Mouse (Mus musculus) bone marrow, adult 2 months (tissue): Measurements from ENCODE around the gene Rbm17. TPM values are rescaled to one million over a fixed set of nuclear protein-coding genes. Genes with fewer than 3 reads are reported as not detected.
A peak's percentile ranks its signal among the peaks of the same experiment; 100 is the strongest.

Experiments used
- H3K27ac ChIP-seq: fragments of 200-500 bp; 2 replicates; pipeline ENCODE4 v1.5.1; 2012; ENCODE audit warnings: low read depth, mild to moderate bottlenecking, control low read depth, inconsistent platforms, low read length; ENCODE audit not compliant: control insufficient read depth, poor library complexity, insufficient read depth
- H3K4me1 ChIP-seq: fragments of 200-500 bp; 2 replicates; pipeline ENCODE4 v1.6.1; 2011; ENCODE audit warnings: low read length; ENCODE audit not compliant: control insufficient read depth, insufficient read depth
- H3K4me3 ChIP-seq: fragments of 200-500 bp; replicated peaks from 2 replicates; pipeline ENCODE3; 2011; ENCODE audit warnings: mild to moderate bottlenecking, low read depth, low read length, control low read depth; ENCODE audit not compliant: control insufficient read depth
- CTCF ChIP-seq: fragments of 200-500 bp; IDR thresholded peaks from 2 replicates; pipeline ENCODE4 v1.5.1; 2011; ENCODE audit warnings: low read length, control low read depth; ENCODE audit not compliant: control insufficient read depth, insufficient read depth
- POLR2A ChIP-seq: fragments of 200-500 bp; IDR thresholded peaks from 2 replicates; pipeline ENCODE4 v1.6.1; 2011; ENCODE audit warnings: low read depth, mild to moderate bottlenecking, control low read depth, low read length, borderline replicate concordance; ENCODE audit not compliant: control insufficient read depth
- WGBS: fragments of 180-500 bp; shearing (Covaris S2); methylation state at CpG from one replicate; pipeline ENCODE4 v1.1.7; 2018; 5-methylcytosine and 5-hydroxymethylcytosine counted together
- polyA plus RNA-seq: library from polyadenylated mRNA; stranded (reverse); fragments of >200 nt; gene quantifications from 2 replicates; pipeline ENCODE4 v1.2.4, GENCODE M21; 2011; ENCODE audit warnings: low replicate concordance; ENCODE audit not compliant: missing spikeins, insufficient read depth, insufficient read length

The Rbm17 gene
- polyA plus RNA-seq, 1 experiment = 240 TPM

- no peak for TF ChIP-seq POLR2A
- TF ChIP-seq CTCF = no peak
- H3K27ac ChIP-seq = no peak overlapping the region
- no peak overlapping the region for H3K4me3 ChIP-seq
- H3K4me1 ChIP-seq = no peaks in the 10 kb centered on the region; the same call in 1 of the 2 replicates
- 76% methylated on average over 6 of the region's 6 CpGs for WGBS
Measured at GRCm38 (mm10) chr2:11571004-11571535, 32.9 kb downstream of the Rbm17 start.

- no peak for TF ChIP-seq CTCF
- no peak for TF ChIP-seq POLR2A
- peaks cover 1% of the 10 kb centered on the region; the same call in 1 of the 2 replicates for H3K4me1 ChIP-seq
- WGBS = 75% methylated on average over 7 of the region's 7 CpGs
- H3K27ac ChIP-seq = peak overlapping the region; percentile 16; the same call in 1 of the 2 replicates
- no peak overlapping the region for H3K4me3 ChIP-seq
Measured at GRCm38 (mm10) chr2:11568471-11568870, 35.5 kb downstream of the Rbm17 start.

- Histone ChIP-seq H3K4me1 (peaks cover 1% of the 10 kb centered on the region; the same call in 1 of the 2 replicates), H3K4me3 (no peak overlapping the region), H3K27ac (peak overlapping the region; percentile 16; the same call in 1 of the 2 replicates)
- WGBS = 38% methylated on average over 4 of the region's 4 CpGs
- peak; percentile 54 for TF ChIP-seq CTCF
- no peak for TF ChIP-seq POLR2A
Measured at GRCm38 (mm10) chr2:11567781-11568362, 36.1 kb downstream of the Rbm17 start.

GRCm38 (mm10) chr2:11566898-11567297 is 37.1 kb downstream of the Rbm17 start:
- WGBS = 56% methylated on average over 3 of the region's 3 CpGs
- Histone ChIP-seq H3K4me1 (peaks cover 1% of the 10 kb centered on the region; the same call in 1 of the 2 replicates), H3K4me3 (no peak overlapping the region), H3K27ac (no peak overlapping the region)
- TF ChIP-seq POLR2A (no peak), CTCF (no peak)

GRCm38 (mm10) chr2:11566241-11566640 is 37.7 kb downstream of the Rbm17 start:
- no peak overlapping the region for H3K27ac ChIP-seq
- no peak for TF ChIP-seq POLR2A
- TF ChIP-seq CTCF = no peak
- 27% methylated on average over 7 of the region's 7 CpGs for WGBS
- H3K4me1 ChIP-seq = peaks cover 1% of the 10 kb centered on the region; the same call in 1 of the 2 replicates
- H3K4me3 ChIP-seq = no peak overlapping the region

GRCm38 (mm10) chr2:11564768-11565167 is 39.2 kb downstream of the Rbm17 start:
- Histone ChIP-seq H3K27ac (no peak overlapping the region), H3K4me1 (peaks cover 1% of the 10 kb centered on the region; the same call in 1 of the 2 replicates), H3K4me3 (no peak overlapping the region)
- 45% methylated on average over 6 of the region's 6 CpGs for WGBS
- TF ChIP-seq POLR2A (no peak), CTCF (no peak)

GRCm38 (mm10) chr2:11563256-11563655 is 40.7 kb downstream of the Rbm17 start:
- Histone ChIP-seq H3K4me3 (no peak overlapping the region), H3K4me1 (peaks cover 1% of the 10 kb centered on the region; the same call in 1 of the 2 replicates), H3K27ac (no peak overlapping the region)
- no peak for TF ChIP-seq CTCF
- no peak for TF ChIP-seq POLR2A
- 92% methylated on average over 17 of the region's 17 CpGs for WGBS

- H3K4me1 ChIP-seq = no peaks in the 10 kb centered on the region
- no peak for TF ChIP-seq CTCF
- TF ChIP-seq POLR2A = no peak
- H3K4me3 ChIP-seq = no peak overlapping the region
- WGBS = 83% methylated on average over 7 of the region's 7 CpGs
- no peak overlapping the region for H3K27ac ChIP-seq
Measured at GRCm38 (mm10) chr2:11558654-11559053, 45.3 kb downstream of the Rbm17 start.
